Mouse (Mus musculus) thymus, adult 2 months (tissue): ENCODE data around the gene Cdc42ep2.

ENCODE experiments used
- CTCF ChIP-seq: fragments of 200-500 bp; IDR thresholded peaks from 2 replicates; pipeline ENCODE4 v1.5.1; 2012; ENCODE audit warnings: mild to moderate bottlenecking, control low read depth, low read length, moderate library complexity, borderline replicate concordance; ENCODE audit not compliant: control insufficient read depth, poor library complexity, insufficient read depth; ENCODE audit errors: extremely low read depth
- POLR2A ChIP-seq: fragments of 200-500 bp; IDR thresholded peaks from 2 replicates; pipeline ENCODE4 v1.6.1; 2012; ENCODE audit warnings: mild to moderate bottlenecking, low read length, control low read depth, moderate library complexity; ENCODE audit not compliant: control insufficient read depth, poor library complexity, insufficient read depth; ENCODE audit errors: extremely low read depth

DNA sequence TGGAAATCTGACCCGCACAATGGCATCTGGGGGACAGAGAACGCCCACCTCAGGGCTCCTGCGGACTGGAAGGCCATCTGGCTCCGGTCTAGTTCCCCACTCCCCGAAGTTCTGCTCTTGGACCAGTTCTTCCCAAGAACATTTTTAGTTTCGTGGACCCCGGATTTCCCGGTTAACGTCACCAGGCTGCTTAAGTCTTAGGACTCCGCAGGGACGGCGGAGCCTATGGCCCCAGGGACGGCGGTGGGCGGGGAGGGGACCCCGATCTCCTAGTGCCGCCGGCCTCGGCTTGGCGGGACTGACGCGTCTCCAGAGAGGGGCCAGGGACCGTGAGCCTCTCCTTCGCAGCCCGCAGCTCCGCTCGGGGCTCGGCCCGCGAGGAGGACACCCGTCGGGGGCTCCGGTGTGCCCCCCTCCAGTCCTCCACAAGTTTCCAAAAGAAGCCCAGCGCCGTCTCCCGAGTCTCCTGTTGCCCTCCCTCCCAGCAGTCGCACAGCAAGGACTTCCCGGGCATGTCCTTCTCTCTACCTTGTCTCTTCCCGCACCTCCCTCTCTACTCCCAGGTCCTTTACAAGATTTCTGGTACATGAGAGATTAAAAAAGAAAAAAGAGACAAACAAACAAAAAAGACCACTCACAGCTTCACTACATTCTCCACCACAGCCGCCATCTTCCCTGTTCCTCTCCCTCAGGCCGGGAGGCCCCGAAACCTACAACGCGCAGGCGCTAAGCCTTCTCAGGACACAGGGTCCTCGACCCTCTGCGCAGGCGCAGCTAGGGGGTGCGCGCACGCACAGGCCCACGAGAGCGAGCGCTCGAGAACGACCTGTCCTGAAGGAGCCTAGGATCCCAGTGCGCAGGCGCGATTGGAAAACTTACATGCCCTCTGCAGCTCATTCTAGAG, 12.3 kb downstream of the Cdc42ep2 start:
- TF ChIP-seq CTCF (0 out of 2 replicates have a peak, but pooled peaks have one; percentile 42), POLR2A (peak; percentile 88)
